Mouse (Mus musculus) left cerebral cortex, adult 9 months (tissue): Measurements from ENCODE around the gene Lacc1.

Experiments
- DNase-seq, 2 experiments: peaks; one replicate each; pipeline ENCODE4 v3.0.0; 2022; ENCODE audit warnings: low spot score in 2 of 2

Gene Lacc1

DNA sequence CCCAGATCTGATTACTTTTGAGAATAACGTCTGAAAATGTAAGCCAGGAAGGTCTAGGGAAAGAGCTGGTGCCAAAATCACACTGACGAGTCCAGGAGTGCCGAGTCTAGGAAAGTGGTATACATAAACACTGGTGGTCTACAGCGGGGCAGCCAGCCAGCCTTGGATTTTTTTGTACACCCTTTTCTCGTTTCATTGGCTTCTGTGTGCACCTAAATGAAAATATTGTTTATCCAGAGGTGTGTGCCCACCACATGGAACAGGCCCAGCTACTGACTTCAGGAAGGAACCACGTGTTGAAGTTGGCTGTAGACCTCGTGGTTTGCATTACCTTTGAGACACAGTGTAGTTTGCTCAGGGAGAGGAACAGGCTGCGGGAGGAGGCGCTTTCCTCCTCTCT lies 57.1 kb downstream of the Lacc1 start:
- no peak for DNase-seq
